Mouse (Mus musculus): ENCODE results near the gene Klhl29.
A peak's percentile ranks its signal among the peaks of the same experiment; 100 is the strongest.

Gene Klhl29

GRCm38 (mm10) chr12:5301841-5302240, 73.6 kb downstream of the Klhl29 start:
- DNase-seq (ENCODE audit: low read depth, low spot score), result no peak

- no peak for DNase-seq (ENCODE audit: low read depth, low spot score)
Observed at GRCm38 (mm10) chr12:5296422-5296821, 79.1 kb downstream of the Klhl29 start.

- no peak for DNase-seq (ENCODE audit: low read depth, low spot score)
Observed at GRCm38 (mm10) chr12:5292316-5292715, 83.2 kb downstream of the Klhl29 start.

- no peak for DNase-seq (ENCODE audit: low read depth, low spot score)
Observed at GRCm38 (mm10) chr12:5285579-5285978, 89.9 kb downstream of the Klhl29 start.

- no peak for DNase-seq (ENCODE audit: low read depth, low spot score)
Observed at GRCm38 (mm10) chr12:5284961-5285360, 90.5 kb downstream of the Klhl29 start.

- no peak for DNase-seq (ENCODE audit: low read depth, low spot score)
Observed at GRCm38 (mm10) chr12:5283654-5284053, 91.8 kb downstream of the Klhl29 start.

- no peak for DNase-seq (ENCODE audit: low read depth, low spot score)
Observed at GRCm38 (mm10) chr12:5282611-5283010, 92.9 kb downstream of the Klhl29 start.

- no peak for DNase-seq (ENCODE audit: low read depth, low spot score)
Observed at GRCm38 (mm10) chr12:5279873-5280272, 95.6 kb downstream of the Klhl29 start.

- DNase-seq (ENCODE audit: low read depth, low spot score), result no peak
Observed at GRCm38 (mm10) chr12:5277028-5277427, 98.5 kb downstream of the Klhl29 start.

- DNase-seq (ENCODE audit: low read depth, low spot score), result no peak
Observed at GRCm38 (mm10) chr12:5275507-5275936, 100.0 kb downstream of the Klhl29 start.

GRCm38 (mm10) chr12:5274519-5274944, 101.0 kb downstream of the Klhl29 start:
- peak; percentile 51 for DNase-seq (ENCODE audit: low read depth, low spot score)

- DNase-seq (ENCODE audit: low read depth, low spot score), result no peak
Observed at GRCm38 (mm10) chr12:5273316-5274047, 102.0 kb downstream of the Klhl29 start.

- no peak for DNase-seq (ENCODE audit: low read depth, low spot score)
Observed at GRCm38 (mm10) chr12:5270527-5270926, 105.0 kb downstream of the Klhl29 start.

- no peak for DNase-seq (ENCODE audit: low read depth, low spot score)
Observed at GRCm38 (mm10) chr12:5269936-5270335, 105.5 kb downstream of the Klhl29 start.

GRCm38 (mm10) chr12:5269061-5269460, 106.4 kb downstream of the Klhl29 start:
- DNase-seq (ENCODE audit: low read depth, low spot score), result no peak

- DNase-seq (ENCODE audit: low read depth, low spot score), result no peak
Observed at GRCm38 (mm10) chr12:5268188-5268612, 107.3 kb downstream of the Klhl29 start.

GRCm38 (mm10) chr12:5267271-5268187, 108.0 kb downstream of the Klhl29 start:
- no peak for DNase-seq (ENCODE audit: low read depth, low spot score)

GRCm38 (mm10) chr12:5266773-5267172, 108.7 kb downstream of the Klhl29 start:
- no peak for DNase-seq (ENCODE audit: low read depth, low spot score)

GRCm38 (mm10) chr12:5261476-5261875, 114.0 kb downstream of the Klhl29 start:
- no peak for DNase-seq (ENCODE audit: low read depth, low spot score)

GRCm38 (mm10) chr12:5258779-5259178, 116.7 kb downstream of the Klhl29 start:
- DNase-seq (ENCODE audit: low read depth, low spot score), result no peak

GRCm38 (mm10) chr12:5257174-5257573, 118.3 kb downstream of the Klhl29 start:
- no peak for DNase-seq (ENCODE audit: low read depth, low spot score)

GRCm38 (mm10) chr12:5255079-5255478, 120.4 kb downstream of the Klhl29 start:
- no peak for DNase-seq (ENCODE audit: low read depth, low spot score)

Data from brain, embryonic 18.5 days (tissue).